8 mouse cellular contexts compared by ENCODE assay signal in the genomic region with DNA sequence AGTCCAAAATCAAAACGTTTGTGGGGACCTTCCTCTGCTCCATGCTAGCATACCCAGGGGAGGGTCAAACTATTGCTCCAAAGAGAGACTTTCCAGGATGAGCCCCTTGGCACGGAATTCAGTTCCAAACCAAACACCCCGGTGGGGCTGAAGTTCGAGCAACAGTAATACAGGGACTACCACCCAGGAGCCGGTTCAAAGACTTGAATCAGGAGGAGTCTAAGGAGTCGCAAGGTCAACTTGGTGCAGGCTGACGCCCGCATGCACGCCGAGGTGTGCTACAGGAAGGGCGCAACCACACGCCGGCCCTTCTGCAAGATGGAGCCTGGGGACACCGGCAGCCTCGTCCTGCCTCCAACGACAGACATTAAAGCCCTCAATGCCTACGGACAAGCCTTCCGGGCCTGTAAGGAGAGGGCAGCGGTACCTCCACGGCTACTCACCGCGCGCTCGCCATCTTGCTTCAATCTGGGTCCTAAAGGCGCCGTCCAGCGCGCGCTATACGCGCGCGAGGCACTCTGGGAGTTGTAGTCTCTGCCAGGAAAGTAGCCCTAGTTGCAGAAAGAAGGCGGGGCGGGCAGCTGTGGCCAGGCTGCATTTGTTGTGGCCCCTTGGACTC. TPM values are rescaled to one million over a fixed set of nuclear protein-coding genes. Genes with fewer than 3 reads are reported as not detected.
DNase-seq lines count a peak whose midpoint lies in the region; ATAC-seq lines count a peak whose summit lies in the region.

A gene (minus strand): TSS at position 478 of the 619 bp plus-strand sequence.

- peak within 1 kb of the TSS; percentile 59 for H3K4me2 ChIP-seq in embryonic facial prominence, embryonic 12.5 days (replicated peaks)
- H3K4me2 ChIP-seq in midbrain, embryonic 11.5 days, result peak within 1 kb of the TSS; percentile 56

- intact Hi-C loops in left cerebral cortex, postnatal 4 days (cut with DNase I), result no loop called here

- peak; percentile 91 for ATAC-seq in embryonic facial prominence, embryonic 12.5 days (ENCODE audit: insufficient number of reproducible peaks, insufficient read depth, low FRiP score, low TSS enrichment)
- ATAC-seq in midbrain, embryonic 11.5 days (ENCODE audit: low FRiP score), result peak; percentile 98

- H3K27ac ChIP-seq in embryonic facial prominence, embryonic 12.5 days, result peak within 1 kb of the TSS; percentile 85
- peak within 1 kb of the TSS; percentile 77 for H3K27ac ChIP-seq in midbrain, embryonic 11.5 days (ENCODE audit: low read depth, low read length)

- peak; percentile 87 for DNase-seq in 3134 (ENCODE audit: extremely low read depth, insufficient read length, low spot score)
- DNase-seq in adrenal gland, postnatal 36 days, result peak; percentile 90 to 92
- peak; percentile 99 for DNase-seq in heart, adult 11 months
- peak; percentile 89 for DNase-seq in kidney, adult 11 months
- peak; percentile 90 for DNase-seq in left cerebral cortex, postnatal 4 days
- peak; percentile 98 for DNase-seq in midbrain, embryonic 11.5 days (ENCODE audit: low spot score, missing footprints)
- DNase-seq in skeletal muscle tissue, adult 2 months (ENCODE audit: low read depth, low spot score), result peak; percentile 77

- H3K27me3 ChIP-seq in embryonic facial prominence, embryonic 12.5 days, result no peaks in the 10 kb centered on the region
- H3K27me3 ChIP-seq in midbrain, embryonic 11.5 days (ENCODE audit: control insufficient read depth, insufficient read depth, low read length), result no peaks in the 10 kb centered on the region

- under 1% methylated on average over 35 of the region's 35 CpGs for WGBS in embryonic facial prominence, embryonic 12.5 days
- under 1% methylated on average over 35 of the region's 35 CpGs for WGBS in midbrain, embryonic 11.5 days

- H3K9me3 ChIP-seq in embryonic facial prominence, embryonic 12.5 days, result no peaks in the 10 kb centered on the region
- no peaks in the 10 kb centered on the region for H3K9me3 ChIP-seq in midbrain, embryonic 11.5 days (ENCODE audit: control insufficient read depth, low read length)

- H3K4me1 ChIP-seq in embryonic facial prominence, embryonic 12.5 days, result peaks cover 7% of the 10 kb centered on the region; the same call in 1 of the 2 replicates
- peaks cover 8% of the 10 kb centered on the region; the same call in 1 of the 2 replicates for H3K4me1 ChIP-seq in midbrain, embryonic 11.5 days (ENCODE audit: control insufficient read depth, insufficient read depth, low read length)

- peak within 1 kb of the TSS; percentile 73 for H3K4me3 ChIP-seq in embryonic facial prominence, embryonic 12.5 days
- H3K4me3 ChIP-seq in midbrain, embryonic 11.5 days (ENCODE audit: low read depth, low read length), result peak within 1 kb of the TSS; percentile 81

- H3K9ac ChIP-seq in embryonic facial prominence, embryonic 12.5 days, result peak within 1 kb of the TSS; percentile 78
- H3K9ac ChIP-seq in midbrain, embryonic 11.5 days (ENCODE audit: low read length), result peak within 1 kb of the TSS; percentile 91

- peaks cover 12% of the 10 kb centered on the region for H3K36me3 ChIP-seq in embryonic facial prominence, embryonic 12.5 days
- no peaks in the 10 kb centered on the region for H3K36me3 ChIP-seq in midbrain, embryonic 11.5 days (ENCODE audit: control insufficient read depth, insufficient read depth, low read length)

RNA-seq across cellular contexts. Expression of the gene that starts here (rescaled TPM):
- 100 to 1,000 TPM; 115 to 120 TPM for total RNA-seq in adrenal gland, postnatal 36 days (2021)
- 310 and 311 TPM in 2 replicates for polyA plus RNA-seq in embryonic facial prominence, embryonic 12.5 days (2016; fragmentation: Nextera tagmentation; extraction: Ambion mirVana)
- 10 to 100 TPM; 78.5 to 85.8 TPM for total RNA-seq in left cerebral cortex, postnatal 4 days (2021)
- polyA plus RNA-seq in midbrain, embryonic 11.5 days (2014; fragmentation: Nextera tagmentation; extraction: Ambion mirVana), result 316 and 343 TPM in 2 replicates

Comparison
In these comparisons a context has a peak if more than half of its experiments do, and no peak if none do; other contexts are left out.
1. Peak in every context shown above with its lines: DNase-seq, ATAC-seq, H3K4me3 ChIP-seq and H3K27ac ChIP-seq.